ENCODE assay signal across 9 mouse cellular contexts in the genomic region with DNA sequence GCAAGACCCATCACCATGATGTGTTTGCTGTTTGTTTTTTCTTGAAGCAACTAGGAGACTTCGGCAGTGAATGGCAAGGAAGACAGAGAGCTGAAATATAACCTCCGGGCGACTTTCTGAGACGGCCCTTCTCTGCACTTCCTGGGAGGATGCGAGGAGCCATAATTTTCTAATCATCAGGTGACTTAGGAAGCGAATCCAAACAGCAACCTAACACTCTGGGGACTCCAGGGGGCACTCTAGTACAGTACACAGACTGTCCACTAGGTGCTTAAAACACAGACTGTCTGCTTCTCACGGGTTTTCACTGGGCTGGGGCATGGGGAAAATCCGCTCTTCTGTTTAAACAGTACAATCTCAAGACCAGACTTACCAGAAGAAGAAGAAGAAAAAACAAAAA. TPM values are rescaled to one million over a fixed set of nuclear protein-coding genes. Genes with fewer than 3 reads are reported as not detected.
A peak's percentile ranks its signal among the peaks of the same experiment; 100 is the strongest.
DNase-seq lines count a peak whose midpoint lies in the region; ATAC-seq and TF ChIP-seq lines count a peak whose summit lies in the region.
"Had no signal": no experiment of that assay in that cellular context is flagged by ENCODE, and none has a peak within 500 bp of the region (broad histone marks: within the 10 kb centered on the region; RNA-seq: fewer than 3 reads in every experiment).

No protein-coding gene starts in this region.

- no peak overlapping the region for H3K27ac ChIP-seq in intestine, postnatal 0 days (ENCODE audit: low read depth, low read length)
- no peak overlapping the region for H3K27ac ChIP-seq in midbrain, embryonic 15.5 days
- H3K27ac ChIP-seq: embryonic facial prominence, embryonic 12.5 days had no signal

- peak overlapping the region; percentile 37; the same call in 1 of the 2 replicates for H3K4me2 ChIP-seq in intestine, postnatal 0 days (replicated peaks; ENCODE audit: low read depth)
- peak overlapping the region; percentile 25; the same call in 1 of the 2 replicates for H3K4me2 ChIP-seq in midbrain, embryonic 15.5 days
- H3K4me2 ChIP-seq: embryonic facial prominence, embryonic 12.5 days had no signal

- POLR2A ChIA-PET in Patski (lab: Charles Lee) = interaction anchor here (1.0 kb wide), 1 partner anchor 11 kb away, joined by 3 read pairs; no protein-coding TSS in a partner anchor

- 11% methylated on average over 8 of the region's 8 CpGs for WGBS in intestine, postnatal 0 days
- 13% methylated on average over 8 of the region's 8 CpGs for WGBS in midbrain, embryonic 15.5 days

- no peaks in the 10 kb centered on the region for H3K27me3 ChIP-seq in Patski
- peaks cover 36% of the 10 kb centered on the region for H3K27me3 ChIP-seq in intestine, postnatal 0 days (replicated peaks; ENCODE audit: control insufficient read depth, insufficient read depth, low read length)
- H3K27me3 ChIP-seq in midbrain, embryonic 15.5 days (replicated peaks) = no peaks in the 10 kb centered on the region; the same call in 1 of the 2 replicates

- CTCF ChIA-PET in Patski (lab: Charles Lee) = interaction anchor here (0.6 to 1.9 kb wide), 12 partner anchors 10 to 144 kb away, joined by 3 to 7 read pairs (median 3); no protein-coding TSS in a partner anchor

- in situ Hi-C loops in Patski (cut with MboI; ENCODE audit: low pct_unique_long_range_greater_than_20kb) = loop anchor here (5.0 kb wide), 1 partner anchor 116 kb away; a partner anchor contains a TSS

- H3K4me1 ChIP-seq in intestine, postnatal 0 days (replicated peaks; ENCODE audit: control insufficient read depth, insufficient read depth, low read length) = no peaks in the 10 kb centered on the region
- H3K4me1 ChIP-seq in midbrain, embryonic 15.5 days = peaks cover 28% of the 10 kb centered on the region

- no peak overlapping the region for H3K9ac ChIP-seq in intestine, postnatal 0 days (ENCODE audit: low read depth, low read length)
- no peak overlapping the region for H3K9ac ChIP-seq in midbrain, embryonic 15.5 days
- H3K9ac ChIP-seq: embryonic facial prominence, embryonic 12.5 days had no signal

- H3K4me3 ChIP-seq in intestine, postnatal 0 days (ENCODE audit: low read depth, low read length) = no peak overlapping the region
- H3K4me3 ChIP-seq in midbrain, embryonic 15.5 days = no peak overlapping the region
- H3K4me3 ChIP-seq: embryonic facial prominence, embryonic 12.5 days had no signal

- peak; percentile 90 for TF ChIP-seq CTCF in Patski (IDR thresholded peaks at IDR 0.05)
- TF ChIP-seq CTCF in intestine, postnatal 0 days (IDR thresholded peaks at IDR 0.05; ENCODE audit: low read depth) = peak; percentile 96

- peak; percentile 72 for ATAC-seq in Patski
- ATAC-seq in intestine, postnatal 0 days = peak; percentile 58
- peak; percentile 46; the same call in 1 of the 2 replicates for ATAC-seq in midbrain, embryonic 15.5 days (replicated peaks)

- intact Hi-C loops in left cerebral cortex, postnatal 25 days (cut with DNase I) = loop anchor here (1.0 to 10.0 kb wide), 3 partner anchors 71 to 243 kb away; no protein-coding TSS in a partner anchor

- peak; percentile 86 for DNase-seq in 3T3-L1 (ENCODE audit: low read depth, low spot score)
- DNase-seq in Patski (ENCODE audit: low read depth, low spot score) = no peak
- peak; percentile 69 to 82 for DNase-seq in cerebellum, postnatal 25 days
- peak; percentile 59 to 81 for DNase-seq in frontal cortex, postnatal 36 days (ENCODE audit: low spot score in 2 of 2)
- peak; percentile 79 to 87 for DNase-seq in left cerebral cortex, postnatal 25 days (ENCODE audit: low spot score in 2 of 2)
- DNase-seq in telencephalon, adult 2 months (ENCODE audit: low read depth, low spot score) = peak; percentile 81

- H3K36me3 ChIP-seq in intestine, postnatal 0 days (ENCODE audit: control insufficient read depth, insufficient read depth) = no peaks in the 10 kb centered on the region
- H3K36me3 ChIP-seq in midbrain, embryonic 15.5 days (replicated peaks) = no peaks in the 10 kb centered on the region
- H3K36me3 ChIP-seq: embryonic facial prominence, embryonic 12.5 days had no signal

- H3K9me3 ChIP-seq in intestine, postnatal 0 days (ENCODE audit: control insufficient read depth) = no peaks in the 10 kb centered on the region
- H3K9me3 ChIP-seq in midbrain, embryonic 15.5 days = no peaks in the 10 kb centered on the region
- H3K9me3 ChIP-seq: embryonic facial prominence, embryonic 12.5 days had no signal

RNA-seq across cellular contexts. Expression of a gene that starts 3.5 kb away (rescaled TPM):
- 18.9 TPM for polyA plus RNA-seq in Patski (2021)
- polyA plus RNA-seq in intestine, postnatal 0 days (2015; fragmentation: Nextera tagmentation; extraction: Ambion mirVana) = 0.85 and 0.86 TPM in 2 replicates
- total RNA-seq in left cerebral cortex, postnatal 25 days (2021) = 1 to 10 TPM; 7.8 to 8.3 TPM
- 5.8 and 6.3 TPM in 2 replicates for polyA plus RNA-seq in midbrain, embryonic 15.5 days (2015; fragmentation: Nextera tagmentation; extraction: Ambion mirVana)

RNA-seq across cellular contexts. Expression of a gene that starts 7.1 kb away (rescaled TPM):
- 267 TPM for polyA plus RNA-seq in Patski (2021)
- 142 and 148 TPM in 2 replicates for polyA plus RNA-seq in intestine, postnatal 0 days (2015; fragmentation: Nextera tagmentation; extraction: Ambion mirVana)
- total RNA-seq in left cerebral cortex, postnatal 25 days (2021) = 100 to 1,000 TPM; 267 to 269 TPM
- polyA plus RNA-seq in midbrain, embryonic 15.5 days (2015; fragmentation: Nextera tagmentation; extraction: Ambion mirVana) = 184 and 188 TPM in 2 replicates

RNA-seq across cellular contexts. Expression of a gene that starts 17.2 kb away (rescaled TPM):
- polyA plus RNA-seq in Patski (2021) = 139 TPM
- polyA plus RNA-seq in intestine, postnatal 0 days (2015; fragmentation: Nextera tagmentation; extraction: Ambion mirVana) = 66.5 and 75.1 TPM in 2 replicates
- total RNA-seq in left cerebral cortex, postnatal 25 days (2021) = 100 to 1,000 TPM; 112 to 113 TPM
- 237 and 244 TPM in 2 replicates for polyA plus RNA-seq in midbrain, embryonic 15.5 days (2015; fragmentation: Nextera tagmentation; extraction: Ambion mirVana)
